Mouse (Mus musculus) embryonic facial prominence, embryonic 14.5 days (tissue): Measurements from ENCODE around the gene Antxr2. TPM values are rescaled to one million over a fixed set of nuclear protein-coding genes. Genes with fewer than 3 reads are reported as not detected.

Experiments
- ATAC-seq: fragments of 200-750 bp; cut with Nextera tagmentation; 2 replicates; pipeline ENCODE4 v1.8.0; 2017; ENCODE audit warnings: low read depth, moderate number of reproducible peaks, moderate TSS enrichment
- DNase-seq: peaks from one replicate; pipeline ENCODE4 v3.0.0-alpha.2; 2015; ENCODE audit warnings: low spot score
- H3K27ac ChIP-seq: fragments of 300-500 bp; sonication (generic); replicated peaks from 2 replicates; pipeline ENCODE4 v1.5.1; 2014; ENCODE audit warnings: low read depth, mild to moderate bottlenecking, low read length, moderate library complexity
- H3K27me3 ChIP-seq: fragments of 300-500 bp; sonication (generic); replicated peaks from 2 replicates; pipeline ENCODE4 v1.6.1; 2014; ENCODE audit warnings: low read length; ENCODE audit not compliant: control insufficient read depth, insufficient read depth
- H3K36me3 ChIP-seq: fragments of 300-500 bp; sonication (generic); 2 replicates; pipeline ENCODE4 v1.6.1; 2014; ENCODE audit warnings: low read length, mixed read lengths; ENCODE audit not compliant: control insufficient read depth, insufficient read depth
- H3K4me1 ChIP-seq: fragments of 300-500 bp; sonication (generic); 2 replicates; pipeline ENCODE4 v1.6.1; 2014; ENCODE audit warnings: antibody characterized with exemption, low read length; ENCODE audit not compliant: control insufficient read depth, insufficient read depth
- H3K4me2 ChIP-seq: fragments of 300-500 bp; sonication (generic); 2 replicates; pipeline ENCODE4 v1.6.1; 2014; ENCODE audit warnings: low read depth, mild to moderate bottlenecking, low read length, moderate library complexity, mixed read lengths
- H3K4me3 ChIP-seq: fragments of 300-500 bp; sonication (generic); 2 replicates; pipeline ENCODE4 v1.5.1; 2014; ENCODE audit warnings: low read depth, mild to moderate bottlenecking, low read length
- H3K9ac ChIP-seq: fragments of 300-500 bp; sonication (generic); 2 replicates; pipeline ENCODE4 v1.6.1; 2014; ENCODE audit warnings: low read depth, mild to moderate bottlenecking, low read length, moderate library complexity, mixed read lengths
- H3K9me3 ChIP-seq: fragments of 300-500 bp; sonication (generic); 2 replicates; pipeline ENCODE4 v1.6.1; 2016; ENCODE audit warnings: low read length; ENCODE audit not compliant: control insufficient read depth
- WGBS: fragments of 180-500 bp; shearing (Covaris S2); extraction: QIAGEN DNeasy Blood & Tissue Kit; methylation state at CpG from one replicate; pipeline ENCODE4 v1.1.7; 2014; 5-methylcytosine and 5-hydroxymethylcytosine counted together
- polyA plus RNA-seq: library from polyadenylated mRNA; unstranded; fragments of >200 nt; fragmentation: Nextera tagmentation; extraction: Ambion mirVana; gene quantifications from 2 replicates; pipeline ENCODE4 v1.2.1, GENCODE M21; 2014

Gene Antxr2
- polyA plus RNA-seq, 1 experiment from 2014 or later: 29.1 TPM

- Histone ChIP-seq H3K9ac (no peak overlapping the region), H3K36me3 (peaks cover 23% of the 10 kb centered on the region), H3K27me3 (no peaks in the 10 kb centered on the region), H3K9me3 (no peaks in the 10 kb centered on the region), H3K4me1 (no peaks in the 10 kb centered on the region), H3K4me2 (no peak overlapping the region), H3K27ac (no peak overlapping the region), H3K4me3 (no peak overlapping the region)
- DNase-seq (no peak), ATAC-seq (no peak)
- 58% methylated on average over 3 of the region's 3 CpGs for WGBS
Observed at GRCm38 (mm10) chr5:97959010-97959409, 71.8 kb downstream of the Antxr2 start.

GRCm38 (mm10) chr5:97957501-97957900, 73.3 kb downstream of the Antxr2 start:
- no peak overlapping the region for H3K9ac ChIP-seq
- DNase-seq (no peak), ATAC-seq (no peak)
- H3K36me3 ChIP-seq: peaks cover 23% of the 10 kb centered on the region
- 86% methylated on average over 5 of the region's 5 CpGs for WGBS
- H3K27ac ChIP-seq: no peak overlapping the region
- H3K4me3 ChIP-seq: no peak overlapping the region
- H3K27me3 ChIP-seq: no peaks in the 10 kb centered on the region
- no peaks in the 10 kb centered on the region for H3K9me3 ChIP-seq
- H3K4me1 ChIP-seq: no peaks in the 10 kb centered on the region
- H3K4me2 ChIP-seq: no peak overlapping the region

GRCm38 (mm10) chr5:97954193-97954772, 76.6 kb downstream of the Antxr2 start:
- DNase-seq (no peak), ATAC-seq (no peak)
- H3K27me3 ChIP-seq: no peaks in the 10 kb centered on the region
- H3K36me3 ChIP-seq: peaks cover 10% of the 10 kb centered on the region; the same call in 1 of the 2 replicates
- no peak overlapping the region for H3K27ac ChIP-seq
- no peak overlapping the region for H3K4me2 ChIP-seq
- no peaks in the 10 kb centered on the region for H3K4me1 ChIP-seq
- 83% methylated on average over 5 of the region's 5 CpGs for WGBS
- H3K9me3 ChIP-seq: no peaks in the 10 kb centered on the region
- no peak overlapping the region for H3K9ac ChIP-seq
- no peak overlapping the region for H3K4me3 ChIP-seq

GRCm38 (mm10) chr5:97953241-97953920, 77.5 kb downstream of the Antxr2 start:
- peak; percentile 82 for DNase-seq
- H3K27ac ChIP-seq: no peak overlapping the region
- H3K9ac ChIP-seq: no peak overlapping the region
- no peaks in the 10 kb centered on the region for H3K27me3 ChIP-seq
- no peak overlapping the region for H3K4me3 ChIP-seq
- WGBS: 55% methylated on average over 11 of the region's 11 CpGs
- no peak for ATAC-seq
- no peak overlapping the region for H3K4me2 ChIP-seq
- no peaks in the 10 kb centered on the region for H3K4me1 ChIP-seq
- no peaks in the 10 kb centered on the region for H3K9me3 ChIP-seq
- H3K36me3 ChIP-seq: peaks cover 10% of the 10 kb centered on the region; the same call in 1 of the 2 replicates

GRCm38 (mm10) chr5:97947261-97947660, 83.6 kb downstream of the Antxr2 start:
- 78% methylated on average over 3 of the region's 3 CpGs for WGBS
- no peak for ATAC-seq

GRCm38 (mm10) chr5:97946236-97946635, 84.6 kb downstream of the Antxr2 start:
- DNase-seq (no peak), ATAC-seq (no peak)
- no peaks in the 10 kb centered on the region for H3K27me3 ChIP-seq
- peaks cover 8% of the 10 kb centered on the region; the same call in 1 of the 2 replicates for H3K36me3 ChIP-seq
- no peaks in the 10 kb centered on the region for H3K4me1 ChIP-seq
- H3K27ac ChIP-seq: no peak overlapping the region
- no peak overlapping the region for H3K9ac ChIP-seq
- H3K4me2 ChIP-seq: no peak overlapping the region
- no peaks in the 10 kb centered on the region for H3K9me3 ChIP-seq
- 87% methylated on average over 4 of the region's 4 CpGs for WGBS
- H3K4me3 ChIP-seq: no peak overlapping the region

More at GRCm38 (mm10) chr5:97947261-97947660, 83.6 kb downstream of the Antxr2 start:
- H3K4me1 ChIP-seq: no peaks in the 10 kb centered on the region
- H3K4me2 ChIP-seq: no peak overlapping the region
- DNase-seq: no peak
- H3K27ac ChIP-seq: no peak overlapping the region
- no peaks in the 10 kb centered on the region for H3K27me3 ChIP-seq
- no peak overlapping the region for H3K4me3 ChIP-seq
- H3K36me3 ChIP-seq: peaks cover 8% of the 10 kb centered on the region; the same call in 1 of the 2 replicates
- H3K9me3 ChIP-seq: no peaks in the 10 kb centered on the region
- H3K9ac ChIP-seq: no peak overlapping the region

GRCm38 (mm10) chr5:97935140-97936129, 95.4 kb downstream of the Antxr2 start:
- Histone ChIP-seq H3K4me3 (peak overlapping the region; percentile 50), H3K36me3 (peaks cover 11% of the 10 kb centered on the region; the same call in 1 of the 2 replicates), H3K4me2 (peak overlapping the region; percentile 95), H3K27ac (no peak overlapping the region), H3K9ac (peak overlapping the region; percentile 63), H3K27me3 (peaks cover 6% of the 10 kb centered on the region; the same call in 1 of the 2 replicates), H3K4me1 (no peaks in the 10 kb centered on the region), H3K9me3 (no peaks in the 10 kb centered on the region)
- DNase-seq (peak; percentile 53), ATAC-seq (peak; percentile 91)
- WGBS: 6% methylated on average over 37 of the region's 56 CpGs

- DNase-seq: no peak
- no peak overlapping the region for H3K4me3 ChIP-seq
- no peak for ATAC-seq
- no peaks in the 10 kb centered on the region for H3K4me1 ChIP-seq
- H3K4me2 ChIP-seq: no peak overlapping the region
- 0 out of 2 replicates have a peak, but pooled peaks cover 6% of the 10 kb centered on the region for H3K36me3 ChIP-seq
- WGBS: 62% methylated on average over 11 of the region's 11 CpGs
- H3K27ac ChIP-seq: no peak overlapping the region
- H3K27me3 ChIP-seq: no peaks in the 10 kb centered on the region
- H3K9me3 ChIP-seq: no peaks in the 10 kb centered on the region
- no peak overlapping the region for H3K9ac ChIP-seq
Observed at GRCm38 (mm10) chr5:97917654-97918053, 113.2 kb downstream of the Antxr2 start.
